Mouse (Mus musculus) stomach, postnatal 0 days (tissue): ENCODE measurements at regions not wholly inside any gene's neighbourhood (a gene's known extent, or its start where the extent isn't known, plus 50 kb on each side); places are given as distances from the start of the nearest gene placed in this dataset.
A peak's percentile ranks its signal among the peaks of the same experiment; 100 is the strongest.

Experiments used
- ATAC-seq: fragments of 200-750 bp; cut with Nextera tagmentation; 2 replicates; pipeline ENCODE4 v1.8.0; 2017; ENCODE audit not compliant: low FRiP score, low TSS enrichment
- DNase-seq: peaks from one replicate; pipeline ENCODE4 v3.0.0-alpha.2; 2016; ENCODE audit warnings: low spot score
- H3K27ac ChIP-seq: fragments of 300-500 bp; sonication (generic); replicated peaks from 2 replicates; pipeline ENCODE4 v1.5.1; 2014; ENCODE audit warnings: mild to moderate bottlenecking, control low read depth
- H3K27me3 ChIP-seq: fragments of 300-500 bp; sonication (generic); 2 replicates; pipeline ENCODE4 v1.6.1; 2014; ENCODE audit warnings: low read length; ENCODE audit not compliant: control insufficient read depth, insufficient read depth
- H3K36me3 ChIP-seq: fragments of 300-500 bp; sonication (generic); 2 replicates; pipeline ENCODE4 v1.6.1; 2014; ENCODE audit warnings: low read length, mixed read lengths; ENCODE audit not compliant: control insufficient read depth, insufficient read depth
- H3K4me1 ChIP-seq: fragments of 300-500 bp; sonication (generic); replicated peaks from 2 replicates; pipeline ENCODE4 v1.6.1; 2014; ENCODE audit warnings: antibody characterized with exemption; ENCODE audit not compliant: control insufficient read depth, insufficient read depth
- H3K4me2 ChIP-seq: fragments of 300-500 bp; sonication (generic); replicated peaks from 2 replicates; pipeline ENCODE4 v1.6.1; 2014; ENCODE audit warnings: low read depth, mild to moderate bottlenecking, control low read depth, moderate library complexity
- H3K4me3 ChIP-seq: fragments of 300-500 bp; sonication (generic); 2 replicates; pipeline ENCODE4 v1.5.1; 2014; ENCODE audit warnings: low read depth, low read length, control low read depth
- H3K9ac ChIP-seq: fragments of 300-500 bp; sonication (generic); 2 replicates; pipeline ENCODE4 v1.6.1; 2014; ENCODE audit warnings: mild to moderate bottlenecking, low read length, control low read depth, mixed read lengths
- H3K9me3 ChIP-seq: fragments of 300-500 bp; sonication (generic); 2 replicates; pipeline ENCODE4 v1.6.1; 2016; ENCODE audit warnings: low read length; ENCODE audit not compliant: control insufficient read depth
- CTCF ChIP-seq: IDR thresholded peaks from 2 replicates; pipeline ENCODE4 v1.5.1; 2016; ENCODE audit warnings: antibody characterized with exemption, low read depth, mild to moderate bottlenecking, moderate library complexity
- EP300 ChIP-seq: optimal IDR thresholded peaks from 2 replicates; pipeline ENCODE3; 2016; ENCODE audit warnings: antibody characterized with exemption
- WGBS: fragments of 180-500 bp; shearing (Covaris S2); extraction: QIAGEN DNeasy Blood & Tissue Kit; methylation state at CpG from one replicate; pipeline ENCODE4 v1.1.7; 2014; 5-methylcytosine and 5-hydroxymethylcytosine counted together

- no peak for ATAC-seq
- 94% methylated on average over 1 of the region's 1 CpGs for WGBS
Measured at GRCm38 (mm10) chr15:6060649-6061048, 238.9 kb upstream of the Dab2 start.

GRCm38 (mm10) chr15:6065100-6065499, 234.5 kb upstream of the Dab2 start:
- Histone ChIP-seq H3K9ac (no peak overlapping the region), H3K27me3 (no peaks in the 10 kb centered on the region), H3K4me1 (no peaks in the 10 kb centered on the region), H3K4me2 (no peak overlapping the region), H3K36me3 (no peaks in the 10 kb centered on the region), H3K27ac (no peak overlapping the region), H3K4me3 (no peak overlapping the region), H3K9me3 (no peaks in the 10 kb centered on the region)
- TF ChIP-seq CTCF = no peak
- no peak for TF ChIP-seq EP300
- no peak for DNase-seq
- ATAC-seq = no peak
- 75% methylated on average over 3 of the region's 3 CpGs for WGBS

More at GRCm38 (mm10) chr15:6060649-6061048, 238.9 kb upstream of the Dab2 start:
- no peak for DNase-seq
- no peaks in the 10 kb centered on the region for H3K9me3 ChIP-seq
- H3K4me3 ChIP-seq = no peak overlapping the region
- H3K4me2 ChIP-seq = no peak overlapping the region
- no peak for TF ChIP-seq EP300
- TF ChIP-seq CTCF = no peak
- no peak overlapping the region for H3K9ac ChIP-seq
- H3K27ac ChIP-seq = no peak overlapping the region
- H3K36me3 ChIP-seq = no peaks in the 10 kb centered on the region
- no peaks in the 10 kb centered on the region for H3K27me3 ChIP-seq
- no peaks in the 10 kb centered on the region for H3K4me1 ChIP-seq

- no peak for TF ChIP-seq CTCF
- TF ChIP-seq EP300 = no peak
- no peak overlapping the region for H3K9ac ChIP-seq
- no peak for ATAC-seq
Measured at GRCm38 (mm10) chr15:6067380-6067779, 232.2 kb upstream of the Dab2 start.

DNA sequence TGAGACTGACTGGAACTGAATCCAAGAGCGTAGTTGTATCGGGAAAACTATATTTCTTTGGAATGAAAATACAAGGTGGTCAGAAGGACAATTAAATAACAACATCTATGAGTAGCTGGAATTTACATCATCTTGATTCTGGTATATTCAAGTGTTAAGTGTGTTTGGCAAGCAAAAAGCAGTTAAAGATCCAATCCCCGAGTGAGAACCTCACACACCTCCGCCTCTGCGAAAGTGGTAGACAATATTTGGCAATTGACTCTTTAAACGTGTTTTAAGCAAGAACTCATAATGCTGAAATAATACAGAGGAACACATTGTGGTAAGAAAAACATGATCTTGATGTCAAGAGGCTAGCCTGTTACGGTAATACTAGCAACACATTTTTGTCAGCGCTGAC, 231.2 kb upstream of the Dab2 start:
- ATAC-seq (no peak), DNase-seq (no peak)
- Histone ChIP-seq H3K36me3 (no peaks in the 10 kb centered on the region), H3K27me3 (no peaks in the 10 kb centered on the region), H3K4me1 (no peaks in the 10 kb centered on the region), H3K9ac (no peak overlapping the region), H3K9me3 (no peaks in the 10 kb centered on the region), H3K4me3 (no peak overlapping the region), H3K27ac (no peak overlapping the region), H3K4me2 (no peak overlapping the region)
- TF ChIP-seq CTCF = no peak
- TF ChIP-seq EP300 = no peak
- WGBS = 91% methylated on average over 8 of the region's 8 CpGs

More at GRCm38 (mm10) chr15:6067380-6067779, 232.2 kb upstream of the Dab2 start:
- H3K27me3 ChIP-seq = no peaks in the 10 kb centered on the region
- no peaks in the 10 kb centered on the region for H3K4me1 ChIP-seq
- 74% methylated on average over 6 of the region's 6 CpGs for WGBS
- H3K36me3 ChIP-seq = no peaks in the 10 kb centered on the region
- no peak overlapping the region for H3K27ac ChIP-seq
- no peak overlapping the region for H3K4me2 ChIP-seq
- no peak overlapping the region for H3K4me3 ChIP-seq
- H3K9me3 ChIP-seq = no peaks in the 10 kb centered on the region
- no peak for DNase-seq

- H3K27ac ChIP-seq = no peak overlapping the region
- H3K27me3 ChIP-seq = no peaks in the 10 kb centered on the region
- H3K4me2 ChIP-seq = no peak overlapping the region
- H3K4me3 ChIP-seq = no peak overlapping the region
- ATAC-seq (peak; percentile 90), DNase-seq (no peak)
- H3K4me1 ChIP-seq = no peaks in the 10 kb centered on the region
- H3K9ac ChIP-seq = no peak overlapping the region
- H3K9me3 ChIP-seq = no peaks in the 10 kb centered on the region
- H3K36me3 ChIP-seq = no peaks in the 10 kb centered on the region
- TF ChIP-seq CTCF (no peak), EP300 (no peak)
Measured at GRCm38 (mm10) chr15:6071873-6072272, 227.7 kb upstream of the Dab2 start.

- no peaks in the 10 kb centered on the region for H3K27me3 ChIP-seq
- ATAC-seq = no peak
- no peaks in the 10 kb centered on the region for H3K36me3 ChIP-seq
- no peak for DNase-seq
- H3K4me1 ChIP-seq = no peaks in the 10 kb centered on the region
- no peaks in the 10 kb centered on the region for H3K9me3 ChIP-seq
- no peak overlapping the region for H3K4me3 ChIP-seq
- no peak overlapping the region for H3K9ac ChIP-seq
- no peak overlapping the region for H3K4me2 ChIP-seq
- WGBS = 54% methylated on average over 3 of the region's 3 CpGs
- no peak overlapping the region for H3K27ac ChIP-seq
- no peak for TF ChIP-seq CTCF
- TF ChIP-seq EP300 = no peak
Measured at GRCm38 (mm10) chr15:6072920-6073319, 226.7 kb upstream of the Dab2 start.
